23 mouse cellular contexts compared by ENCODE assay signal in the genomic region with DNA sequence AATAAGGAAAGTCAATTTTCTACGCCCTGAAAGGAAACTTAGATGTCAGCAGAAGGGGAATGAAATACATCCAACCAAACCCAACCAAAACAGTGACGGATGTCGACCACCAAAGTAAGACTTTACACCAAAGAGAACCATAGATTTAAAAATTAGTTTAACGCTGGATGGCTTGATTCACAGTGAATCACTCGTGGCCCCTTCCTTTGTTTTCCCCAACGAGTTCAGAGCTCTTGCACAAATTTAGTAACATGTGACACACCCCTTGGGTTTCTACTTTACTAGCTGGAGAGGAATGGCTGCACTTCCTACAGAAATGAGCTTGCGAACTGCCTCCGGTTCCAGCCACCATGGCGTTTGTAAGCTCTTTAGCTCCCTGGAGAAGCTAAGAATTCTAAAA.
DNase-seq lines count a peak whose midpoint lies in the region; ATAC-seq and TF ChIP-seq lines count a peak whose summit lies in the region.
"Had no signal": no experiment of that assay in that cellular context is flagged by ENCODE, and none has a peak within 500 bp of the region (broad histone marks: within the 10 kb centered on the region; RNA-seq: fewer than 3 reads in every experiment).

No protein-coding gene starts in this region.

- H3K4me3 ChIP-seq in hindbrain, postnatal 0 days (ENCODE audit: low read length): no peak overlapping the region
- no peak overlapping the region for H3K4me3 ChIP-seq in hindbrain, embryonic 16.5 days (ENCODE audit: low read length)
- no peak overlapping the region for H3K4me3 ChIP-seq in lung, embryonic 16.5 days (ENCODE audit: low read length)
- no peak overlapping the region for H3K4me3 ChIP-seq in limb, embryonic 10.5 days
- no peak overlapping the region for H3K4me3 ChIP-seq in intestine, postnatal 0 days (ENCODE audit: low read depth, low read length)
- H3K4me3 ChIP-seq: erythroblast, embryonic 14.5 days; forebrain, embryonic 12.5 days; hindbrain, embryonic 12.5 days; midbrain, embryonic 12.5 days had no signal

- H3K27ac ChIP-seq in hindbrain, postnatal 0 days: no peak overlapping the region
- H3K27ac ChIP-seq in hindbrain, embryonic 16.5 days (ENCODE audit: low read depth, low read length): no peak overlapping the region
- no peak overlapping the region for H3K27ac ChIP-seq in lung, embryonic 16.5 days (ENCODE audit: low read length)
- peak overlapping the region; percentile 27; the same call in 1 of the 2 replicates for H3K27ac ChIP-seq in limb, embryonic 10.5 days
- H3K27ac ChIP-seq in intestine, postnatal 0 days (ENCODE audit: low read depth, low read length): no peak overlapping the region
- H3K27ac ChIP-seq: forebrain, embryonic 12.5 days; hindbrain, embryonic 12.5 days; midbrain, embryonic 12.5 days had no signal

- TF ChIP-seq CTCF in hindbrain, postnatal 0 days (IDR thresholded peaks at IDR 0.05; ENCODE audit: low read depth): no peak
- TF ChIP-seq CTCF in intestine, postnatal 0 days (IDR thresholded peaks at IDR 0.05; ENCODE audit: low read depth): no peak

- no peak for ATAC-seq in hindbrain, postnatal 0 days
- no peak for ATAC-seq in hindbrain, embryonic 16.5 days
- ATAC-seq in lung, embryonic 16.5 days (ENCODE audit: low read depth): no peak
- no peak for ATAC-seq in intestine, postnatal 0 days
- ATAC-seq: inflammation-experienced regulatory T-cells, adult 6 months had no signal

- H3K4me1 ChIP-seq in hindbrain, postnatal 0 days (ENCODE audit: insufficient read depth, low read length): no peaks in the 10 kb centered on the region
- no peaks in the 10 kb centered on the region for H3K4me1 ChIP-seq in hindbrain, embryonic 16.5 days (ENCODE audit: control insufficient read depth, insufficient read depth, low read depth, low read length)
- H3K4me1 ChIP-seq in lung, embryonic 16.5 days (replicated peaks; ENCODE audit: control insufficient read depth, insufficient read depth, low read length): no peaks in the 10 kb centered on the region; the same call in 1 of the 2 replicates
- H3K4me1 ChIP-seq in limb, embryonic 10.5 days: peaks cover 31% of the 10 kb centered on the region
- no peaks in the 10 kb centered on the region for H3K4me1 ChIP-seq in intestine, postnatal 0 days (replicated peaks; ENCODE audit: control insufficient read depth, insufficient read depth, low read length)

- WGBS in hindbrain, postnatal 0 days: 68% methylated on average over 9 of the region's 9 CpGs
- 72% methylated on average over 9 of the region's 9 CpGs for WGBS in hindbrain, embryonic 16.5 days
- WGBS in lung, embryonic 16.5 days: 73% methylated on average over 9 of the region's 9 CpGs
- WGBS in limb, embryonic 10.5 days: 66% methylated on average over 9 of the region's 9 CpGs
- WGBS in intestine, postnatal 0 days: 73% methylated on average over 9 of the region's 9 CpGs

- no peaks in the 10 kb centered on the region for H3K36me3 ChIP-seq in hindbrain, postnatal 0 days (ENCODE audit: insufficient read depth, low read length)
- no peaks in the 10 kb centered on the region for H3K36me3 ChIP-seq in hindbrain, embryonic 16.5 days (ENCODE audit: control insufficient read depth, insufficient read depth, low read length)
- H3K36me3 ChIP-seq in lung, embryonic 16.5 days (ENCODE audit: control insufficient read depth, insufficient read depth, low read length): no peaks in the 10 kb centered on the region
- no peaks in the 10 kb centered on the region for H3K36me3 ChIP-seq in limb, embryonic 10.5 days
- H3K36me3 ChIP-seq in intestine, postnatal 0 days (ENCODE audit: control insufficient read depth, insufficient read depth): no peaks in the 10 kb centered on the region
- H3K36me3 ChIP-seq: forebrain, embryonic 12.5 days; G1E; hindbrain, embryonic 12.5 days; midbrain, embryonic 12.5 days had no signal

- no peaks in the 10 kb centered on the region for H3K9me3 ChIP-seq in hindbrain, postnatal 0 days (ENCODE audit: low read length)
- H3K9me3 ChIP-seq in hindbrain, embryonic 16.5 days (ENCODE audit: control insufficient read depth, low read length): no peaks in the 10 kb centered on the region
- H3K9me3 ChIP-seq in lung, embryonic 16.5 days (ENCODE audit: control insufficient read depth, low read length): no peaks in the 10 kb centered on the region
- H3K9me3 ChIP-seq in limb, embryonic 10.5 days (replicated peaks): no peaks in the 10 kb centered on the region
- no peaks in the 10 kb centered on the region for H3K9me3 ChIP-seq in intestine, postnatal 0 days (ENCODE audit: control insufficient read depth)
- H3K9me3 ChIP-seq: forebrain, embryonic 12.5 days; G1E; hindbrain, embryonic 12.5 days; midbrain, embryonic 12.5 days had no signal

- no peak overlapping the region for H3K4me2 ChIP-seq in hindbrain, postnatal 0 days (ENCODE audit: low read depth, low read length)
- H3K4me2 ChIP-seq in hindbrain, embryonic 16.5 days (ENCODE audit: low read length): no peak overlapping the region
- peak overlapping the region; percentile 27; the same call in 1 of the 2 replicates for H3K4me2 ChIP-seq in lung, embryonic 16.5 days (ENCODE audit: low read depth, low read length)
- H3K4me2 ChIP-seq in intestine, postnatal 0 days (replicated peaks; ENCODE audit: low read depth): no peak overlapping the region
- H3K4me2 ChIP-seq: forebrain, embryonic 12.5 days; hindbrain, embryonic 12.5 days; midbrain, embryonic 12.5 days had no signal

- H3K27me3 ChIP-seq in hindbrain, postnatal 0 days (ENCODE audit: insufficient read depth, low read length): no peaks in the 10 kb centered on the region
- H3K27me3 ChIP-seq in hindbrain, embryonic 16.5 days (replicated peaks; ENCODE audit: control insufficient read depth, insufficient read depth, low read length): no peaks in the 10 kb centered on the region
- H3K27me3 ChIP-seq in lung, embryonic 16.5 days (ENCODE audit: control insufficient read depth, insufficient read depth, low read depth, low read length): no peaks in the 10 kb centered on the region
- 0 out of 2 replicates have a peak, but pooled peaks cover 3% of the 10 kb centered on the region for H3K27me3 ChIP-seq in limb, embryonic 10.5 days (ENCODE audit: low read depth, poor library complexity, severe bottlenecking)
- no peaks in the 10 kb centered on the region for H3K27me3 ChIP-seq in intestine, postnatal 0 days (replicated peaks; ENCODE audit: control insufficient read depth, insufficient read depth, low read length)
- H3K27me3 ChIP-seq: forebrain, embryonic 12.5 days; hindbrain, embryonic 12.5 days; midbrain, embryonic 12.5 days had no signal

- peak; percentile 5 for DNase-seq in hindbrain, postnatal 0 days (ENCODE audit: low spot score)
- DNase-seq in lung, adult 18-20 months: no peak
- DNase-seq in limb, embryonic 10.5 days (ENCODE audit: low spot score): no peak
- no peak for DNase-seq in spleen, postnatal 14 days (ENCODE audit: low spot score in 2 of 2)
- no peak for DNase-seq in embryo, embryonic 10 days (ENCODE audit: low spot score)
- DNase-seq: adrenal gland, adult 8-10 months; cerebellum, adult 2 months; cerebellum, postnatal 25 days; embryo, embryonic 11 days; kidney, adult 2 months; liver; lung, postnatal 14 days; thymus, adult 18-20 months; thymus, postnatal 4 days had no signal

- no peak overlapping the region for H3K9ac ChIP-seq in hindbrain, postnatal 0 days (replicated peaks; ENCODE audit: low read length)
- no peak overlapping the region for H3K9ac ChIP-seq in hindbrain, embryonic 16.5 days (ENCODE audit: low read depth, low read length)
- H3K9ac ChIP-seq in lung, embryonic 16.5 days (ENCODE audit: low read length): no peak overlapping the region
- H3K9ac ChIP-seq in intestine, postnatal 0 days (ENCODE audit: low read depth, low read length): no peak overlapping the region
- H3K9ac ChIP-seq: forebrain, embryonic 12.5 days; hindbrain, embryonic 12.5 days; midbrain, embryonic 12.5 days had no signal
